Mouse (Mus musculus) forebrain, embryonic 11.5 days (tissue): ENCODE results near the gene Ppig. TPM values are rescaled to one million over a fixed set of nuclear protein-coding genes. Genes with fewer than 3 reads are reported as not detected.

ENCODE experiments used
- ATAC-seq: fragments of 200-750 bp; cut with Nextera tagmentation; replicated peaks from 2 replicates; pipeline ENCODE4 v1.8.0; 2017; ENCODE audit warnings: moderate TSS enrichment; ENCODE audit not compliant: low FRiP score
- DNase-seq: peaks from one replicate; pipeline ENCODE4 v3.0.0-alpha.2; 2017; ENCODE audit warnings: low spot score
- H3K27ac ChIP-seq: fragments of 300-500 bp; sonication (generic); 2 replicates; pipeline ENCODE4 v1.5.1; 2014; ENCODE audit warnings: low read depth, low read length
- H3K27me3 ChIP-seq: fragments of 300-500 bp; sonication (generic); 2 replicates; pipeline ENCODE4 v1.6.1; 2014; ENCODE audit warnings: mild to moderate bottlenecking, low read length, mixed read lengths; ENCODE audit not compliant: control insufficient read depth, insufficient read depth
- H3K36me3 ChIP-seq: fragments of 300-500 bp; sonication (generic); 2 replicates; pipeline ENCODE4 v1.6.1; 2014; ENCODE audit warnings: mild to moderate bottlenecking, low read length, moderate library complexity, mixed read lengths; ENCODE audit not compliant: control insufficient read depth, insufficient read depth
- H3K4me1 ChIP-seq: fragments of 300-500 bp; sonication (generic); replicated peaks from 2 replicates; pipeline ENCODE4 v1.6.1; 2014; ENCODE audit warnings: low read length, mixed read lengths; ENCODE audit not compliant: control insufficient read depth, insufficient read depth
- H3K4me2 ChIP-seq: fragments of 300-500 bp; sonication (generic); 2 replicates; pipeline ENCODE4 v1.6.1; 2014; ENCODE audit warnings: low read depth, mild to moderate bottlenecking, low read length, moderate library complexity, mixed read lengths; ENCODE audit not compliant: severe bottlenecking
- H3K4me3 ChIP-seq: fragments of 300-500 bp; sonication (generic); 2 replicates; pipeline ENCODE4 v1.5.1; 2014; ENCODE audit warnings: low read depth, low read length
- H3K9ac ChIP-seq: fragments of 300-500 bp; sonication (generic); 2 replicates; pipeline ENCODE4 v1.6.1; 2014; ENCODE audit warnings: low read length
- H3K9me3 ChIP-seq: fragments of 300-500 bp; sonication (generic); 2 replicates; pipeline ENCODE4 v1.6.1; 2016; ENCODE audit warnings: low read length, mixed read lengths; ENCODE audit not compliant: control insufficient read depth
- WGBS: fragments of 180-500 bp; shearing (Covaris S2); extraction: QIAGEN DNeasy Blood & Tissue Kit; methylation state at CpG from one replicate; pipeline ENCODE4 v1.1.7; 2014; 5-methylcytosine and 5-hydroxymethylcytosine counted together
- polyA plus RNA-seq: library from polyadenylated mRNA; unstranded; fragments of >200 nt; fragmentation: Nextera tagmentation; extraction: Ambion mirVana; gene quantifications from 2 replicates; pipeline ENCODE4 v1.2.1, GENCODE M21; 2014

The Ppig gene
- polyA plus RNA-seq, 1 experiment from 2014 or later = 146 TPM

DNA sequence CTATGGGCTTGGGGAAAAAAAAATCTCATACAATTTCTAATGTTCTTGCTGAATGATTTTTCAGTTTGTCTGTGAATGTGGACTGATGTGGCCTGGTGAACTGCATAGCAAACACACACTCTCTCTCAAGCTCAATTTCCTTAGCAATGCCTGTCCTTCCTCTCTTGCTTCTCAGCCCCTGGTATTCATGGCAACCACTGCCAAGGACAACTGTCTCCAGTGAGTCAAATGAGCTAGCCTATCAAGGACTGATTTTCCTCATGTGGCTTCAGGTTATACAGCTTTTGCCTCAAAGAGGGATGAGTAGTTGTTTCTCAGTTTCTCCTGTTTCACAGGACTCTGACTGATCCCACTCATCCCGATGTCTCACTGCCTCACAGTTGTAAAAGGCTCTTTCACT is 3.2 kb upstream of the Ppig start:
- ATAC-seq (no peak), DNase-seq (no peak)
- Histone ChIP-seq H3K4me2 (no peak overlapping the region), H3K4me3 (no peak overlapping the region), H3K9ac (no peak overlapping the region), H3K4me1 (no peaks in the 10 kb centered on the region), H3K36me3 (no peaks in the 10 kb centered on the region), H3K27ac (no peak overlapping the region), H3K27me3 (no peaks in the 10 kb centered on the region), H3K9me3 (no peaks in the 10 kb centered on the region)
- 79% methylated on average over 1 of the region's 1 CpGs for WGBS

GRCm38 (mm10) chr2:69722650-69723518 is 539 bp downstream of the Ppig start:
- peak overlapping the region; percentile 70 for H3K27ac ChIP-seq
- no peaks in the 10 kb centered on the region for H3K27me3 ChIP-seq
- H3K36me3 ChIP-seq = no peaks in the 10 kb centered on the region
- H3K9ac ChIP-seq = peak overlapping the region; percentile 90
- peak overlapping the region; percentile 66 for H3K4me2 ChIP-seq
- no peaks in the 10 kb centered on the region for H3K9me3 ChIP-seq
- H3K4me1 ChIP-seq = no peaks in the 10 kb centered on the region
- H3K4me3 ChIP-seq = peak overlapping the region; percentile 91
- ATAC-seq (peak; percentile 96), DNase-seq (peak; percentile 97)
- under 1% methylated on average over 88 of the region's 91 CpGs for WGBS

GRCm38 (mm10) chr2:69723519-69723825 is 1.1 kb downstream of the Ppig start:
- peak overlapping the region; percentile 90 for H3K9ac ChIP-seq
- H3K27me3 ChIP-seq = no peaks in the 10 kb centered on the region
- peak overlapping the region; percentile 91 for H3K4me3 ChIP-seq
- DNase-seq (peak; percentile 50), ATAC-seq (peak; percentile 2; the same call in 1 of the 2 replicates)
- H3K36me3 ChIP-seq = no peaks in the 10 kb centered on the region
- no peaks in the 10 kb centered on the region for H3K4me1 ChIP-seq
- no peaks in the 10 kb centered on the region for H3K9me3 ChIP-seq
- H3K27ac ChIP-seq = no peak overlapping the region
- WGBS = 3% methylated on average over 13 of the region's 13 CpGs
- H3K4me2 ChIP-seq = peak overlapping the region; percentile 66

- Histone ChIP-seq H3K4me2 (no peak overlapping the region), H3K9ac (no peak overlapping the region), H3K4me3 (no peak overlapping the region), H3K36me3 (peaks cover 10% of the 10 kb centered on the region), H3K27me3 (no peaks in the 10 kb centered on the region), H3K4me1 (no peaks in the 10 kb centered on the region), H3K27ac (no peak overlapping the region), H3K9me3 (no peaks in the 10 kb centered on the region; the same call in 1 of the 2 replicates)
- ATAC-seq (no peak), DNase-seq (no peak)
- 93% methylated on average over 1 of the region's 1 CpGs for WGBS
Observed at GRCm38 (mm10) chr2:69745091-69745490, 22.7 kb downstream of the Ppig start.

DNA sequence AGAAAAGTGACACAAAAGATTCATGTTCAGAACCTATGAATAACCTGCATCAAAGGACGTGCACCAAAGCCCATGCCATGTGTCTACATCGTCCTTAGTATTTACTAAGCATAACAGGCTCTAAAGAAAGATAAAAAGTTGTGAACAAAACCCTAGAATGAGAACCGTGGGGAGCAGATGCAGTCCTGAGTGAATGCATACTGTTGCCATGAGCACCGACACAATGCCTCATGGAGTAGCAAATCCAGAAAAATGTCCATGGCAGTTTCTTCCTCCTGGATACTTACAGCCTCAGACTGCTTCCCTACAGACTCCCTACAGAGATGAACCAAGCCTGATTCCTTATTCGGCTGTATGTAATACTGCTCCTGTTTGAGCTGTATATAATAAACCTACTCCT is 38.6 kb downstream of the Ppig start:
- no peak for ATAC-seq
- H3K27ac ChIP-seq = no peak overlapping the region
- no peak overlapping the region for H3K4me3 ChIP-seq
- no peaks in the 10 kb centered on the region for H3K36me3 ChIP-seq
- H3K4me2 ChIP-seq = no peak overlapping the region
- H3K9me3 ChIP-seq = no peaks in the 10 kb centered on the region
- 59% methylated on average over 5 of the region's 5 CpGs for WGBS
- H3K27me3 ChIP-seq = no peaks in the 10 kb centered on the region
- no peaks in the 10 kb centered on the region for H3K4me1 ChIP-seq
- no peak for DNase-seq
- no peak overlapping the region for H3K9ac ChIP-seq

DNA sequence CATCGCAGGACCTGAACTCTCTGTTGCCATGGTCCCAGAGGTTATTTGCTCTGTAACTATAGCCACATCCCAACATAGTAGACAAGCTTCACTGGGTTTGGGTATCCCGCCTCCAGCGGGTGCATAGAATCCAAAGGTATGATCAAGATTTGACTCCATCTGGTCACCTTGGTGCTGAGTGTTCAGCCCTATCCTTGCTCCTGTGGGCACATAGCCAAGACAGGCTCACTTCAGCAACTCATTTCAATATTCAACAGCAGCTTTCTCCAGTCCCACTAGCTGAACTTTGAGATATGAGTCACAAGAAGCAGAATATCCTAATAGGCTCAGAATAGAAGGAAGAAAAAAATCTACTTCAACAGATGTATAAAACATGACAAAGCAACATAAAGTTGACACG is 41.0 kb downstream of the Ppig start:
- ATAC-seq = no peak
- no peak overlapping the region for H3K9ac ChIP-seq
- no peak overlapping the region for H3K4me2 ChIP-seq
- H3K9me3 ChIP-seq = no peaks in the 10 kb centered on the region
- no peak overlapping the region for H3K27ac ChIP-seq
- WGBS = 87% methylated on average over 4 of the region's 4 CpGs
- H3K36me3 ChIP-seq = no peaks in the 10 kb centered on the region
- H3K4me3 ChIP-seq = no peak overlapping the region
- DNase-seq = no peak
- no peaks in the 10 kb centered on the region for H3K4me1 ChIP-seq
- no peaks in the 10 kb centered on the region for H3K27me3 ChIP-seq

DNA sequence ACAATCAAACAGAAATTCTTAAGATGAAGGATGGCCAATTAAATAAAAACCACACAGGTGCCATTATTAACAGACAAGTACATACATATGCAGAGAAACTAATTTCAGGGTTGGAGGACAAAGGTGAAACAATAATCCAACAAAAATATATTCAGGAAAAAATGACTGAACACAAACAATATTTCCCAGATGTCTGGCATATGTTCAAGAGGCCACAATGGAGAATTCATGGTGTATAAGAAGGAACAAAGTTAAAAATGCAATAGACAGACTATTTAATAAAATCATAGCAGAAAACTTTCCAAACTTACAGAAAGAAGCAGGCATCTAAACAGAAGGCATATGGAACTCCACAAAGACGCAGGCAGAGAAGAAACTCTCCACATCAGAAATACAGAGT is 42.4 kb downstream of the Ppig start:
- Histone ChIP-seq H3K9ac (no peak overlapping the region), H3K27me3 (no peaks in the 10 kb centered on the region), H3K9me3 (no peaks in the 10 kb centered on the region), H3K36me3 (no peaks in the 10 kb centered on the region), H3K27ac (no peak overlapping the region), H3K4me2 (no peak overlapping the region), H3K4me1 (no peaks in the 10 kb centered on the region), H3K4me3 (no peak overlapping the region)
- 97% methylated on average over 1 of the region's 1 CpGs for WGBS
- ATAC-seq (no peak), DNase-seq (no peak)

- no peak overlapping the region for H3K4me2 ChIP-seq
- H3K27me3 ChIP-seq = no peaks in the 10 kb centered on the region
- H3K9ac ChIP-seq = no peak overlapping the region
- H3K4me1 ChIP-seq = no peaks in the 10 kb centered on the region
- H3K27ac ChIP-seq = no peak overlapping the region
- no peaks in the 10 kb centered on the region for H3K9me3 ChIP-seq
- H3K4me3 ChIP-seq = no peak overlapping the region
- H3K36me3 ChIP-seq = no peaks in the 10 kb centered on the region
- ATAC-seq = no peak
- WGBS = over 99% methylated on average over 3 of the region's 3 CpGs
- no peak for DNase-seq
Observed at GRCm38 (mm10) chr2:69773331-69773730, 51.0 kb downstream of the Ppig start.
